Mouse (Mus musculus): ENCODE measurements around the gene Mcf2l. TPM values are rescaled to one million over a fixed set of nuclear protein-coding genes. Genes with fewer than 3 reads are reported as not detected.

Gene Mcf2l
- total and polyA plus RNA-seq, 3 experiments: 0.49 TPM; not detected in 2

- Histone ChIP-seq H3K36me3 (replicated peaks) (no peaks in the 10 kb centered on the region), H3K27me3 (ENCODE audit: insufficient read depth, low read length) (peaks cover 18% of the 10 kb centered on the region), H3K4me3 (ENCODE audit: low read depth, low read length) (no peak overlapping the region), H3K4me1 (ENCODE audit: insufficient read depth, low read depth, low read length) (no peaks in the 10 kb centered on the region), H3K9me3 (replicated peaks) (no peaks in the 10 kb centered on the region)
- TF ChIP-seq CTCF (IDR thresholded peaks at IDR 0.05; ENCODE audit: low read depth, low read length) (no peak), GATA2 (IDR thresholded peaks at IDR 0.05; ENCODE audit: borderline replicate concordance, low read depth, low read length) (no peak), GATA1 (IDR thresholded peaks at IDR 0.05; ENCODE audit: borderline replicate concordance, low read length) (no peak), TAL1 (conservative IDR thresholded peaks at IDR 0.05; ENCODE audit: low read depth, low read length) (no peak), POLR2AphosphoS5 (IDR thresholded peaks at IDR 0.05; ENCODE audit: insufficient replicate concordance, low read depth, low read length) (no peak)
- DNase-seq (ENCODE audit: low spot score) (no peak), ATAC-seq (ENCODE audit: extremely low read depth, insufficient number of reproducible peaks, low FRiP score, poor library complexity, severe bottlenecking) (no peak)
These were observed 111.1 kb downstream of the Mcf2l start for GRCm38 (mm10) chr8:12984601-12985243.

- DNase-seq (ENCODE audit: low spot score): no peak
- ATAC-seq (ENCODE audit: extremely low read depth, insufficient number of reproducible peaks, low FRiP score, poor library complexity, severe bottlenecking): no peak
- H3K4me1 ChIP-seq (ENCODE audit: insufficient read depth, low read depth, low read length): no peaks in the 10 kb centered on the region
- peaks cover 16% of the 10 kb centered on the region for H3K27me3 ChIP-seq (ENCODE audit: insufficient read depth, low read length)
- TF ChIP-seq TAL1 (conservative IDR thresholded peaks at IDR 0.05; ENCODE audit: low read depth, low read length) (no peak), GATA1 (IDR thresholded peaks at IDR 0.05; ENCODE audit: borderline replicate concordance, low read length) (no peak), CTCF (IDR thresholded peaks at IDR 0.05; ENCODE audit: low read depth, low read length) (no peak), POLR2AphosphoS5 (IDR thresholded peaks at IDR 0.05; ENCODE audit: insufficient replicate concordance, low read depth, low read length) (no peak), GATA2 (IDR thresholded peaks at IDR 0.05; ENCODE audit: borderline replicate concordance, low read depth, low read length) (no peak)
- no peaks in the 10 kb centered on the region for H3K36me3 ChIP-seq (replicated peaks)
- H3K9me3 ChIP-seq (replicated peaks): no peaks in the 10 kb centered on the region
- H3K4me3 ChIP-seq (ENCODE audit: low read depth, low read length): no peak overlapping the region
These were observed 111.7 kb downstream of the Mcf2l start for GRCm38 (mm10) chr8:12985259-12985658.

- Histone ChIP-seq H3K36me3 (replicated peaks) (no peaks in the 10 kb centered on the region), H3K4me1 (ENCODE audit: insufficient read depth, low read depth, low read length) (no peaks in the 10 kb centered on the region), H3K4me3 (ENCODE audit: low read depth, low read length) (no peak overlapping the region), H3K9me3 (replicated peaks) (no peaks in the 10 kb centered on the region), H3K27me3 (ENCODE audit: insufficient read depth, low read length) (peaks cover 16% of the 10 kb centered on the region)
- TF ChIP-seq TAL1 (conservative IDR thresholded peaks at IDR 0.05; ENCODE audit: low read depth, low read length) (no peak), POLR2AphosphoS5 (IDR thresholded peaks at IDR 0.05; ENCODE audit: insufficient replicate concordance, low read depth, low read length) (no peak), GATA1 (IDR thresholded peaks at IDR 0.05; ENCODE audit: borderline replicate concordance, low read length) (no peak), CTCF (IDR thresholded peaks at IDR 0.05; ENCODE audit: low read depth, low read length) (no peak), GATA2 (IDR thresholded peaks at IDR 0.05; ENCODE audit: borderline replicate concordance, low read depth, low read length) (no peak)
- DNase-seq (ENCODE audit: low spot score): no peak
- no peak for ATAC-seq (ENCODE audit: extremely low read depth, insufficient number of reproducible peaks, low FRiP score, poor library complexity, severe bottlenecking)
These were observed 114.0 kb downstream of the Mcf2l start for GRCm38 (mm10) chr8:12987571-12987970.

- no peaks in the 10 kb centered on the region for H3K36me3 ChIP-seq (replicated peaks)
- no peak overlapping the region for H3K4me3 ChIP-seq (ENCODE audit: low read depth, low read length)
- TF ChIP-seq TAL1 (conservative IDR thresholded peaks at IDR 0.05; ENCODE audit: low read depth, low read length): no peak
- no peak for TF ChIP-seq POLR2AphosphoS5 (IDR thresholded peaks at IDR 0.05; ENCODE audit: insufficient replicate concordance, low read depth, low read length)
- TF ChIP-seq GATA2 (IDR thresholded peaks at IDR 0.05; ENCODE audit: borderline replicate concordance, low read depth, low read length): no peak
- no peak for TF ChIP-seq CTCF (IDR thresholded peaks at IDR 0.05; ENCODE audit: low read depth, low read length)
- TF ChIP-seq GATA1 (IDR thresholded peaks at IDR 0.05; ENCODE audit: borderline replicate concordance, low read length): no peak
- no peak for DNase-seq (ENCODE audit: low spot score)
- H3K27me3 ChIP-seq (ENCODE audit: insufficient read depth, low read length): peaks cover 23% of the 10 kb centered on the region
- H3K4me1 ChIP-seq (ENCODE audit: insufficient read depth, low read depth, low read length): no peaks in the 10 kb centered on the region
- no peak for ATAC-seq (ENCODE audit: extremely low read depth, insufficient number of reproducible peaks, low FRiP score, poor library complexity, severe bottlenecking)
- H3K9me3 ChIP-seq (replicated peaks): no peaks in the 10 kb centered on the region
These were observed 115.3 kb downstream of the Mcf2l start for GRCm38 (mm10) chr8:12988722-12989430.

- Histone ChIP-seq H3K4me1 (ENCODE audit: insufficient read depth, low read depth, low read length) (no peaks in the 10 kb centered on the region), H3K9me3 (replicated peaks) (no peaks in the 10 kb centered on the region), H3K4me3 (ENCODE audit: low read depth, low read length) (no peak overlapping the region), H3K36me3 (replicated peaks) (no peaks in the 10 kb centered on the region), H3K27me3 (ENCODE audit: insufficient read depth, low read length) (peaks cover 19% of the 10 kb centered on the region)
- DNase-seq (ENCODE audit: low spot score) (no peak), ATAC-seq (ENCODE audit: extremely low read depth, insufficient number of reproducible peaks, low FRiP score, poor library complexity, severe bottlenecking) (no peak)
- no peak for TF ChIP-seq CTCF (IDR thresholded peaks at IDR 0.05; ENCODE audit: low read depth, low read length)
- TF ChIP-seq GATA1 (IDR thresholded peaks at IDR 0.05; ENCODE audit: borderline replicate concordance, low read length): no peak
- no peak for TF ChIP-seq POLR2AphosphoS5 (IDR thresholded peaks at IDR 0.05; ENCODE audit: insufficient replicate concordance, low read depth, low read length)
- TF ChIP-seq TAL1 (conservative IDR thresholded peaks at IDR 0.05; ENCODE audit: low read depth, low read length): no peak
- TF ChIP-seq GATA2 (IDR thresholded peaks at IDR 0.05; ENCODE audit: borderline replicate concordance, low read depth, low read length): no peak
These were observed 117.8 kb downstream of the Mcf2l start for GRCm38 (mm10) chr8:12991411-12991810.

GRCm38 (mm10) chr8:12994468-12994867 is 120.9 kb downstream of the Mcf2l start:
- H3K36me3 ChIP-seq (replicated peaks): no peaks in the 10 kb centered on the region
- peaks cover 23% of the 10 kb centered on the region for H3K27me3 ChIP-seq (ENCODE audit: insufficient read depth, low read length)
- H3K4me1 ChIP-seq (ENCODE audit: insufficient read depth, low read depth, low read length): no peaks in the 10 kb centered on the region
- no peak overlapping the region for H3K4me3 ChIP-seq (ENCODE audit: low read depth, low read length)
- TF ChIP-seq TAL1 (conservative IDR thresholded peaks at IDR 0.05; ENCODE audit: low read depth, low read length) (no peak), GATA2 (IDR thresholded peaks at IDR 0.05; ENCODE audit: borderline replicate concordance, low read depth, low read length) (no peak), CTCF (IDR thresholded peaks at IDR 0.05; ENCODE audit: low read depth, low read length) (no peak), POLR2AphosphoS5 (IDR thresholded peaks at IDR 0.05; ENCODE audit: insufficient replicate concordance, low read depth, low read length) (no peak)
- no peaks in the 10 kb centered on the region for H3K9me3 ChIP-seq (replicated peaks)
- no peak for ATAC-seq (ENCODE audit: extremely low read depth, insufficient number of reproducible peaks, low FRiP score, poor library complexity, severe bottlenecking)
- DNase-seq (ENCODE audit: low spot score): no peak

All from G1E (cell line).